Mouse (Mus musculus): ENCODE data around the gene Gm17651. TPM values are rescaled to one million over a fixed set of nuclear protein-coding genes. Genes with fewer than 3 reads are reported as not detected.

The Gm17651 gene
- polyA plus RNA-seq, 1 experiment from 2014 or later, result not detected

DNA sequence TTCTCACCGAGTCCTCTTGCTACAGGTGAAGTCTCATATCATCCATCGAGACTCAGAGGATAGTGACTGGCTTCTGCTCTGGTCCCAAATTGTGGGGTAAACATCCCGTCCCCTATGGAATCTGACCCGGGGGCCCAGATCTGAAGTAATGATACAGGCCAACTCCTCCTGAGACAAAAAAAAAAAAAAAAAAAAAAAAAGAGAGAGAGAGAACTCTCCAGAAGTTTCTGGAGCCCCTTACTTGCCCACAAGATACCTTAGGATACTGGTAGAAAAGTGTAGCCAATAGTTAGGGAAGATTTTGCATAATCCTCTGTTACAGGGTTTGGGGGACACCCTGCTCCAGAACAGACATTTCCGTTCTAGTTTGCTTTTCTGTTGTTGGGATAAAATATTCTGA, 8.1 kb upstream of the Gm17651 start:
- Histone ChIP-seq H3K36me3 (ENCODE audit: control insufficient read depth, insufficient read depth, low read length) (no peaks in the 10 kb centered on the region), H3K4me2 (ENCODE audit: low read depth, low read length) (peak overlapping the region; percentile 93), H3K27ac (ENCODE audit: low read length) (no peak overlapping the region), H3K4me3 (replicated peaks; ENCODE audit: low read length) (peak overlapping the region; percentile 48; the same call in 1 of the 2 replicates), H3K4me1 (ENCODE audit: control insufficient read depth, insufficient read depth, low read length) (peaks cover 9% of the 10 kb centered on the region; the same call in 1 of the 2 replicates), H3K9ac (ENCODE audit: low read length) (0 out of 2 replicates have a peak overlapping the region, but pooled peaks have one; percentile 0), H3K9me3 (replicated peaks; ENCODE audit: control insufficient read depth, low read length) (no peaks in the 10 kb centered on the region), H3K27me3 (ENCODE audit: control insufficient read depth, insufficient read depth, low read length) (no peaks in the 10 kb centered on the region)
- ATAC-seq (ENCODE audit: insufficient read depth, low FRiP score), result no peak
- WGBS, result 34% methylated on average over 5 of the region's 5 CpGs

DNA sequence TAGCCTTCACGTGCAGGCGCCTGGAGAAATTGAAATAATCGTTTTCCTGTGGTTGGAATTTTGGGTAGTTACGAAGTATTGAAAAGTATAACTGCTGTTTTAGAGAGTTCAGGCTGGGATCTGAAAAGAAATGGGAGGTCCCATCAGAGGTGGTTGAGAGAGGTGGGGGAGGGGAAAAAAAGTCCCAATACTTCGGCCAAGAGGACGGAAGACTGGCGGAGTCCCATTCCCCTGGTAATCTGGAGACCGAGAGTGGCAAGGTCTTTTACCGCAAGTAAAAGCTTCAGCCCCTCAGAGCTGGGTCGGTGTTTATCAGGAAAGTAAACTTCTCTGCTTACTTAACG, 7.6 kb upstream of the Gm17651 start:
- Histone ChIP-seq H3K9ac (ENCODE audit: low read length) (0 out of 2 replicates have a peak overlapping the region, but pooled peaks have one; percentile 0), H3K36me3 (ENCODE audit: control insufficient read depth, insufficient read depth, low read length) (no peaks in the 10 kb centered on the region), H3K4me3 (replicated peaks; ENCODE audit: low read length) (peak overlapping the region; percentile 48), H3K9me3 (replicated peaks; ENCODE audit: control insufficient read depth, low read length) (no peaks in the 10 kb centered on the region), H3K27me3 (ENCODE audit: control insufficient read depth, insufficient read depth, low read length) (no peaks in the 10 kb centered on the region), H3K4me2 (ENCODE audit: low read depth, low read length) (peak overlapping the region; percentile 93), H3K4me1 (ENCODE audit: control insufficient read depth, insufficient read depth, low read length) (peaks cover 9% of the 10 kb centered on the region; the same call in 1 of the 2 replicates), H3K27ac (ENCODE audit: low read length) (no peak overlapping the region)
- ATAC-seq (ENCODE audit: insufficient read depth, low FRiP score), result no peak
- WGBS, result 8% methylated on average over 11 of the region's 11 CpGs

DNA sequence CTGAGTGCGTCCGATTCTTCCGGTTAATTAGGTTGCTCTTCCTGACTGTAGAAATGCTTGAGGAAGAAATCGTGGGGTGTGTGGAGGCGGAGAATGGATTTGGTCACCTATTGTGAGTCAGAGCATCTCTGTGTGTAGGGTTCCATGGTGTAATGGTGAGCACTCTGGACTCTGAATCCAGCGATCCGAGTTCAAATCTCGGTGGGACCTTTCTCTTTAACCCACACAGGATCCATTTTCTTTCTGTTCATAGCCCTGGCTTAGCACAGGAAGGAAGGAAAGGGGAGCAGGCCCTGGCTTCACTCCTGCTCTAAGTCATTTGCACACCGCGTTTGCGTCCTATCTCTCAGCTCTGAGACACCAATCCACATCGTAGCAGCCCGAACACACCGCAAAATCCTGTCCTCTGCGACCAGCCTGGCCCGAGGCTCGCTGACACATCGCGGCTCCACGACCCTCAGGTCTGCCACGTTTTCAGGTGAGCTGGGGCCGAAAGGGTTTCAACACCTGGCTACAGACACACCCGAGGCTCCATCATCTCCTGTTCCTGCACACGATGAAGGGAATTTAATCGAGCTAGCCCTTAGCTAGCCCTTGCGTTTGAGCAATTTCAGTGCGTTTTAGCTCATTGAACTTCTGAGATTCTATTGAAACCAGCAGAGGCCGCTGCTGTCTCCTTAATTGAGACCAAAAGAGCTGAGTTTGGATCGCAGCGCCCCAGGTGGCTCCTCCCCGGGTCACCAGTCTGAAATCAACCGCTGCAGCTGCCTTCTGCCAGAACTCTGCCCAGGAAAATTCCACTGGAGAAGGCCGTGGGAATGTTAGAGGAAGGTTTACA, 7.0 kb upstream of the Gm17651 start:
- Histone ChIP-seq H3K9ac (ENCODE audit: low read length) (peak overlapping the region; percentile 71), H3K4me3 (replicated peaks; ENCODE audit: low read length) (peak overlapping the region; percentile 48), H3K27me3 (ENCODE audit: control insufficient read depth, insufficient read depth, low read length) (no peaks in the 10 kb centered on the region), H3K9me3 (replicated peaks; ENCODE audit: control insufficient read depth, low read length) (no peaks in the 10 kb centered on the region), H3K4me2 (ENCODE audit: low read depth, low read length) (peak overlapping the region; percentile 93), H3K36me3 (ENCODE audit: control insufficient read depth, insufficient read depth, low read length) (no peaks in the 10 kb centered on the region), H3K27ac (ENCODE audit: low read length) (no peak overlapping the region), H3K4me1 (ENCODE audit: control insufficient read depth, insufficient read depth, low read length) (peaks cover 9% of the 10 kb centered on the region; the same call in 1 of the 2 replicates)
- WGBS, result 1% methylated on average over 33 of the region's 33 CpGs
- ATAC-seq (ENCODE audit: insufficient read depth, low FRiP score), result peak; percentile 22; the same call in 1 of the 2 replicates

DNA sequence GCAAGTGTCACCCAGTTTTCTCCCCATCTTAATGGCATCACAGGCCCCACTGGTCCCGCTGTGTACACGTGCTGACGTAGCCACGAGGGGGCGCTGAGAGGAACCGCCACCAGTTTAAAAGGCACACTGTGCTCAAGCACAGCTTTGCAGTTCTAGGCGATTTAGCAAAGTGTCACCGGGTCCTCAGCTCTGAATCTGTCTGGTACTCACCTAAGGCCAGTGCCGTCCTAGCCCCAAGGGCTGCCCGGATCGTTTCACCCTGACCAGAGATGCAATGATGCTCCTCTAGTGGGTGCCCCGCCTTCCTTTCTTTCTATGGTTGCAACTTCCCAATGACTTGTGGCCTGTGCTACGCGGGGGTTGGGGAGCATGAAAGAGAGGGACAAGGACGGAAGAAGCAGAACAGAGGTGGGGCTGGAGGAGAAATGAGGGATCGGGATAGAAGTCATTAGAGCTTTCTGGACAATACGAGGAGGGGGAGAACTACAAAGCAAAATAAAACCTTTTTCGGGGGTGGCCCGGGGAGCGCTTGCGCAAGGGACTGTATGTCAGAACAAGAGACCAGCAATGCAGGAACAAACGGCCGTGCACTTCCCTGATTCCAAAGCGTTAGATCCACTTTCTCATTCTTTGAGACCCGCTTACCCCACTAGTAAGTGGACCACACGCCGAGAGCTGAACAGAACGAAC, 6.3 kb upstream of the Gm17651 start:
- WGBS, result 5% methylated on average over 28 of the region's 28 CpGs
- no peak overlapping the region for H3K27ac ChIP-seq (ENCODE audit: low read length)

DNA sequence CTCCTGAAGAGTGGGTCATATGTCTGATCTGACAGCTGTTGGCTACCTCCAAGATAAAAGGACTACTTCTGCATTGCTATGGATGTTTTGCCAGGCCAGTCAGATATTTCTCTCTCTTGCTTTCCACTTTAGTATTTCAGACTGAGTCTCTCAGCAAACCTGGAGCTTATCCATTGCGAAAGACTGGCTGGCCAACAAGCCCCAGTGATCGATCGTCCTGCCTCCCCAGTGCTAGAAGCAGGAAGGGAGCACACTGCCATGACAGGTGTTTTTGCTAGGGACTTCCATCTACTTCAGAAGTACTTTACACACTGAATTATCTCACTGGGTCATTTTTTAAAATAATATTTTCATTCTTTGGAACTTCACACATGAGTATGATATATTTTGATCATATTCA, 3.9 kb upstream of the Gm17651 start:
- no peaks in the 10 kb centered on the region for H3K36me3 ChIP-seq (ENCODE audit: control insufficient read depth, insufficient read depth, low read length)
- no peak overlapping the region for H3K4me2 ChIP-seq (ENCODE audit: low read depth, low read length)
- H3K27me3 ChIP-seq (ENCODE audit: control insufficient read depth, insufficient read depth, low read length), result no peaks in the 10 kb centered on the region
- no peaks in the 10 kb centered on the region for H3K9me3 ChIP-seq (replicated peaks; ENCODE audit: control insufficient read depth, low read length)
- no peak overlapping the region for H3K9ac ChIP-seq (ENCODE audit: low read length)
- peaks cover 3% of the 10 kb centered on the region; the same call in 1 of the 2 replicates for H3K4me1 ChIP-seq (ENCODE audit: control insufficient read depth, insufficient read depth, low read length)
- H3K4me3 ChIP-seq (replicated peaks; ENCODE audit: low read length), result no peak overlapping the region
- WGBS, result 82% methylated on average over 3 of the region's 3 CpGs
- no peak overlapping the region for H3K27ac ChIP-seq (ENCODE audit: low read length)
- ATAC-seq (ENCODE audit: insufficient read depth, low FRiP score), result no peak

More for the DNA sequence above, 6.3 kb upstream of the Gm17651 start:
- ATAC-seq (ENCODE audit: insufficient read depth, low FRiP score), result peak; percentile 78; the same call in 1 of the 2 replicates
- Histone ChIP-seq H3K4me3 (replicated peaks; ENCODE audit: low read length) (peak overlapping the region; percentile 48), H3K4me2 (ENCODE audit: low read depth, low read length) (peak overlapping the region; percentile 93), H3K36me3 (ENCODE audit: control insufficient read depth, insufficient read depth, low read length) (no peaks in the 10 kb centered on the region), H3K27me3 (ENCODE audit: control insufficient read depth, insufficient read depth, low read length) (no peaks in the 10 kb centered on the region), H3K4me1 (ENCODE audit: control insufficient read depth, insufficient read depth, low read length) (peaks cover 9% of the 10 kb centered on the region; the same call in 1 of the 2 replicates), H3K9ac (ENCODE audit: low read length) (peak overlapping the region; percentile 71), H3K9me3 (replicated peaks; ENCODE audit: control insufficient read depth, low read length) (no peaks in the 10 kb centered on the region)

DNA sequence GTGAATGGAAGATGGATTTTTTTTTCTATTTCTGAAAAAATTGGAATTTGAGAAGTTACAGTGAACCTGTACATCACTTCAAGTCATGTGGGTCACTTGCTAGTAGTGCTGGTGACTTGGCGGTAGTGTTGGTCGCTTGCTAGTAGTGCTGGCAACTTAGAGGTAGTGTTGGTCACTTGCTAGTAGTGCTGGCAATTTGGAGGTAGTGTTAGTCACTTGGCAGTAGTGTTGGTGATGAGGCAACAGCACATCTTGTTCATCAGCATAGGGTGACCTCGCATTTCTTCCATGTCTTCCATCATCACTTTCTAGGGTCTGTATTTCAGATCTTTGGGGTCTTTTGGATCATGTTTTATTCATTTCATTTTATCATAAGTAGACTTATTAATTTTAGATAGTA, 1.6 kb upstream of the Gm17651 start:
- no peaks in the 10 kb centered on the region for H3K27me3 ChIP-seq (ENCODE audit: control insufficient read depth, insufficient read depth, low read length)
- H3K9me3 ChIP-seq (replicated peaks; ENCODE audit: control insufficient read depth, low read length), result no peaks in the 10 kb centered on the region
- H3K4me1 ChIP-seq (ENCODE audit: control insufficient read depth, insufficient read depth, low read length), result no peaks in the 10 kb centered on the region
- H3K27ac ChIP-seq (ENCODE audit: low read length), result no peak overlapping the region
- WGBS, result 94% methylated on average over 3 of the region's 3 CpGs
- H3K9ac ChIP-seq (ENCODE audit: low read length), result no peak overlapping the region
- no peak overlapping the region for H3K4me2 ChIP-seq (ENCODE audit: low read depth, low read length)
- H3K4me3 ChIP-seq (replicated peaks; ENCODE audit: low read length), result no peak overlapping the region
- no peaks in the 10 kb centered on the region; the same call in 1 of the 2 replicates for H3K36me3 ChIP-seq (ENCODE audit: control insufficient read depth, insufficient read depth, low read length)
- no peak for ATAC-seq (ENCODE audit: insufficient read depth, low FRiP score)

DNA sequence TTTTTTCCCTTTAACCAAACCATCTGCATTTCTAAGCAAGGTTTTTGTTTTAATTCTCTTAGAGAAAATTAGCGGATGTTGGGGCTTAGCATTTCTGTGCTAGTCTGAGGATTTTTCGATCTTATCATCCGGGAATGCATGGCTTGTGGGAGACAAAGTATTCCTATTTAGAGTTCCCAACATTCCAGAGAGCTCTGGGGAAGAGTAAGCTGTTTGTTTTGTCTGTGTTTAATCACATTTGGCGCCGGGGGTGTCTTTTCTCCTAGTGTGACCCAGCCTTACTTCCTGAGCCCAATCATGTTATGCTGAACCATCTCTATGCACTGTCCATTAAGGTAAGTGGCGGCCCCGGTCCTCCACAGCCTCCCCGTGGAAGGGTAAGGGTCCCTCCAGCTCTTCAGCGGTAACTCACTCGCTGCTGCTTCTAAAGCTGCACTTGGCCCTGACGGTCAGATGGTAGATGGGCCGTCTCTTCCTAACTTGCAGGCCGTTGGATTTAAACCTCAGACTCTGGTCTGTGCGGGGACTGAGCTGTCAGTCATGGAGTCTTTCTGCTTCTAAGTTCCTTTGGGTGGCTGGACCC, 7.3 kb downstream of the Gm17651 start:
- H3K27ac ChIP-seq (ENCODE audit: low read length), result no peak overlapping the region
- H3K9me3 ChIP-seq (replicated peaks; ENCODE audit: control insufficient read depth, low read length), result no peaks in the 10 kb centered on the region
- H3K4me3 ChIP-seq (replicated peaks; ENCODE audit: low read length), result no peak overlapping the region
- ATAC-seq (ENCODE audit: insufficient read depth, low FRiP score), result no peak
- no peaks in the 10 kb centered on the region for H3K27me3 ChIP-seq (ENCODE audit: control insufficient read depth, insufficient read depth, low read length)
- 64% methylated on average over 14 of the region's 14 CpGs for WGBS
- H3K4me2 ChIP-seq (ENCODE audit: low read depth, low read length), result no peak overlapping the region
- 0 out of 2 replicates have a peak, but pooled peaks cover 2% of the 10 kb centered on the region for H3K4me1 ChIP-seq (ENCODE audit: control insufficient read depth, insufficient read depth, low read length)
- H3K36me3 ChIP-seq (ENCODE audit: control insufficient read depth, insufficient read depth, low read length), result peaks cover 3% of the 10 kb centered on the region; the same call in 1 of the 2 replicates
- no peak overlapping the region for H3K9ac ChIP-seq (ENCODE audit: low read length)

DNA sequence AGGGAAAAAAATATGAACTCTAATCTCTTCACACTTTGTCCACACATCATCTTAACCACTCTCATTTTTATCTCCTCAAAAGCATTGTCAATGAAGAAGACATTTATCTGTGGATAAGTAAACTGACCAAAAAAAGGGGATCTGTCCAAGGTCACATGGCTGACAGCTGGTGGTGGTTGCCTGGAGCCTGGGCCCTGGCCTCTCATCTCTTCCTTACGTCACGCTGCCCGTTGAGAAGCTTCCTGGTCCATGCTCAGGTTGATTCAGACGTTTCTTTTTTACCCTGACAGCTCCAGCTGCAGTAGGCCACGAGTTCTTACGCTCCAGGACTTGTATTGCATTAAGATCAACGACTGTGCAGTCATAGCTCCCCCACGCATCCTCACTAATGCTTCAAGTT, 8.3 kb downstream of the Gm17651 start:
- 0 out of 2 replicates have a peak, but pooled peaks cover 3% of the 10 kb centered on the region for H3K36me3 ChIP-seq (ENCODE audit: control insufficient read depth, insufficient read depth, low read length)
- no peaks in the 10 kb centered on the region for H3K9me3 ChIP-seq (replicated peaks; ENCODE audit: control insufficient read depth, low read length)
- H3K9ac ChIP-seq (ENCODE audit: low read length), result no peak overlapping the region
- whole genome bisulfite sequencing, result 60% methylated on average over 8 of the region's 8 CpGs
- H3K27me3 ChIP-seq (ENCODE audit: control insufficient read depth, insufficient read depth, low read length), result no peaks in the 10 kb centered on the region
- no peak for ATAC-seq (ENCODE audit: insufficient read depth, low FRiP score)
- peaks cover 2% of the 10 kb centered on the region; the same call in 1 of the 2 replicates for H3K4me1 ChIP-seq (ENCODE audit: control insufficient read depth, insufficient read depth, low read length)
- H3K4me2 ChIP-seq (ENCODE audit: low read depth, low read length), result no peak overlapping the region
- no peak overlapping the region for H3K4me3 ChIP-seq (replicated peaks; ENCODE audit: low read length)
- H3K27ac ChIP-seq (ENCODE audit: low read length), result no peak overlapping the region

Measured in stomach, embryonic 16.5 days (tissue).